Mouse (Mus musculus): ENCODE results near the gene Cdc42ep4.

DNA sequence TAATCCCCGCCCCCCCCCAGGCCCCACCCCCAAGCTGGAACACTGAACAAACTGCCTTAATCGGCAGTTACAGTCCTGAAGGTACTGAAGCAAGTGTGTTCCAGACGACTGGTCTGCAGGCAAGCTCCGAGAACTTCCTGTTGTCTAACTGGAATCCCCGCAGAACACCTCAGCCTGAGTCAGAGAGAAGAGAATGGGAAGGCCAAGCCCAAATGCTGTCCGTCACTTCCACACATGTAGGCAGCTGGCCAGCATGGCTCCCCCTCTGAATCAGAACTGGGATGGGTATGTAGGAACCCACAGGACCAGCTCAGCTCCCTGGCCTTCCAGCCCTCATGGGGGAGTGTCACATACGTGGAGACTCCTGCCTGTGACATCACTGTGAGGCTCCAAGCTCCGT, 21.8 kb downstream of the Cdc42ep4 start:
- TF ChIP-seq POLR2A (IDR thresholded peaks at IDR 0.05; ENCODE audit: insufficient read depth, low read depth, low read length) (no peak), CTCF (IDR thresholded peaks at IDR 0.05; ENCODE audit: insufficient read depth, low read depth, low read length) (no peak)

All from olfactory bulb, adult 2 months (tissue).